Mouse (Mus musculus) MEL (cell line): ENCODE results near the gene Bcl7c. TPM values are rescaled to one million over a fixed set of nuclear protein-coding genes. Genes with fewer than 3 reads are reported as not detected.

Experiments used
- DNase-seq: peaks from one replicate; pipeline ENCODE4 v3.0.0; 2011; ENCODE audit warnings: low read depth, low spot score
- H3K27ac ChIP-seq: 2 replicates; pipeline ENCODE4 v1.5.1; 2012; ENCODE audit warnings: low read depth, mild to moderate bottlenecking, control low read depth, low read length, moderate library complexity; ENCODE audit not compliant: control insufficient read depth
- H3K27me3 ChIP-seq, 2 experiments: fragments of 150-350 bp in 1 of 2; sonication (generic) in 1 of 2; 2 replicates each; pipeline ENCODE4 v1.6.1; 2012; ENCODE audit warnings: low read length in 2 of 2, mild to moderate bottlenecking in 2 of 2, improper control_type of control experiment in 1 of 2, moderate library complexity in 1 of 2; ENCODE audit not compliant: insufficient read depth in 2 of 2, control insufficient read depth in 1 of 2
- H3K36me3 ChIP-seq, 2 experiments: 2 replicates each; pipeline ENCODE4 v1.6.1; 2012 to 2014; ENCODE audit warnings: low read length in 2 of 2, improper control_type of control experiment in 1 of 2, inconsistent platforms in 1 of 2, mild to moderate bottlenecking in 1 of 2; ENCODE audit not compliant: insufficient read depth in 2 of 2, control insufficient read depth in 1 of 2
- H3K4me1 ChIP-seq, 2 experiments: fragments of 150-350 bp in 1 of 2; sonication (generic) in 1 of 2; 2 replicates each; pipeline ENCODE4 v1.6.1; 2012; ENCODE audit warnings: low read length in 2 of 2, improper control_type of control experiment in 1 of 2, mild to moderate bottlenecking in 1 of 2; ENCODE audit not compliant: insufficient read depth in 2 of 2, control insufficient read depth in 1 of 2
- H3K4me3 ChIP-seq, 2 experiments: fragments of 150-350 bp in 1 of 2; sonication (generic) in 1 of 2; 2 replicates each; pipeline ENCODE4 v1.5.1; 2012; ENCODE audit warnings: low read depth in 2 of 2, low read length in 2 of 2, mild to moderate bottlenecking in 2 of 2, moderate library complexity in 2 of 2, control low read depth in 1 of 2, improper control_type of control experiment in 1 of 2; ENCODE audit not compliant: control insufficient read depth in 1 of 2, insufficient read depth in 1 of 2
- H3K79me2 ChIP-seq: 2 replicates; pipeline ENCODE4 v1.6.1; 2012; ENCODE audit warnings: mild to moderate bottlenecking, low read length, moderate library complexity; ENCODE audit not compliant: control insufficient read depth, poor library complexity, insufficient read depth
- H3K9ac ChIP-seq: 2 replicates; pipeline ENCODE4 v1.6.1; 2012; ENCODE audit warnings: low read depth, mild to moderate bottlenecking, control low read depth, low read length, moderate library complexity; ENCODE audit not compliant: control insufficient read depth, poor library complexity, severe bottlenecking
- H3K9me3 ChIP-seq: fragments of 150-350 bp; sonication (generic); replicated peaks from 2 replicates; pipeline ENCODE4 v1.6.1; 2012; ENCODE audit warnings: mild to moderate bottlenecking, low read length, improper control_type of control experiment, moderate library complexity; ENCODE audit not compliant: insufficient read depth
- CTCF ChIP-seq, 3 experiments: IDR thresholded peaks in 2 of 3; conservative IDR thresholded peaks in 1 of 3; 2 replicates each; pipeline ENCODE4 v1.5.1; 2011 to 2012; ENCODE audit warnings: low read length in 3 of 3, low read depth in 2 of 3, mild to moderate bottlenecking in 2 of 3, improper control_type of control experiment in 1 of 3, inconsistent platforms in 1 of 3, mixed read lengths in 1 of 3, moderate library complexity in 1 of 3; ENCODE audit not compliant: control insufficient read depth in 1 of 3, insufficient read depth in 1 of 3, poor library complexity in 1 of 3, severe bottlenecking in 1 of 3
- E2F4 ChIP-seq: IDR thresholded peaks from 2 replicates; pipeline ENCODE4 v1.6.1; 2011; ENCODE audit warnings: low read depth, low read length, improper control_type of control experiment, borderline replicate concordance
- ETS1 ChIP-seq: IDR thresholded peaks from 2 replicates; pipeline ENCODE4 v1.6.1; 2012; ENCODE audit warnings: low read depth, mild to moderate bottlenecking, inconsistent platforms, low read length, improper control_type of control experiment, moderate library complexity
- JUND ChIP-seq: IDR thresholded peaks from 2 replicates; pipeline ENCODE4 v1.6.1; 2011; ENCODE audit warnings: low read depth, mild to moderate bottlenecking, improper control_type of control experiment, low read length
- MAX ChIP-seq: IDR thresholded peaks from 2 replicates; pipeline ENCODE4 v1.6.1; 2011; ENCODE audit warnings: low read length, improper control_type of control experiment
- MYB ChIP-seq: IDR thresholded peaks from 2 replicates; pipeline ENCODE4 v1.6.1; 2011; ENCODE audit warnings: mild to moderate bottlenecking, low read depth, low read length, improper control_type of control experiment
- NRF1 ChIP-seq: IDR thresholded peaks from 2 replicates; pipeline ENCODE4 v1.6.1; 2014; ENCODE audit warnings: low read depth, mild to moderate bottlenecking, inconsistent platforms, low read length, improper control_type of control experiment, moderate library complexity; ENCODE audit not compliant: poor library complexity, insufficient read depth, severe bottlenecking
- RAD21 ChIP-seq: IDR thresholded peaks from 2 replicates; pipeline ENCODE4 v1.6.1; 2011; ENCODE audit warnings: mild to moderate bottlenecking, low read depth, low read length, improper control_type of control experiment
- SIN3A ChIP-seq: IDR thresholded peaks from 2 replicates; pipeline ENCODE4 v1.6.1; 2012; ENCODE audit warnings: low read length, improper control_type of control experiment, inconsistent platforms
- TAL1 ChIP-seq: IDR thresholded peaks from 2 replicates; pipeline ENCODE4 v1.6.1; 2012; ENCODE audit warnings: mild to moderate bottlenecking, inconsistent platforms, low read length, moderate library complexity, mixed read lengths
- TBP ChIP-seq: IDR thresholded peaks from 2 replicates; pipeline ENCODE4 v1.8.0; 2011; ENCODE audit warnings: low read depth, low read length, improper control_type of control experiment
- TCF12 ChIP-seq: IDR thresholded peaks from 2 replicates; pipeline ENCODE4 v1.6.1; 2014; ENCODE audit warnings: low read depth, mild to moderate bottlenecking, inconsistent platforms, low read length, improper control_type of control experiment, moderate library complexity
- ZC3H11A ChIP-seq: IDR thresholded peaks from 2 replicates; pipeline ENCODE4 v1.6.1; 2012; ENCODE audit warnings: low read depth, mild to moderate bottlenecking, inconsistent platforms, low read length, improper control_type of control experiment
- ZKSCAN1 ChIP-seq: IDR thresholded peaks from 2 replicates; pipeline ENCODE4 v1.6.1; 2012; ENCODE audit warnings: low read depth, mild to moderate bottlenecking, inconsistent platforms, low read length, improper control_type of control experiment, moderate library complexity
- ZMIZ1 ChIP-seq: IDR thresholded peaks from 2 replicates; pipeline ENCODE4 v1.6.1; 2012; ENCODE audit warnings: low read depth, mild to moderate bottlenecking, inconsistent platforms, low read length, improper control_type of control experiment, moderate library complexity
- polyA plus RNA-seq, 2 experiments: library from polyadenylated mRNA; stranded (reverse) in 1 of 2; unstranded in 1 of 2; fragments of >175 nt in 1 of 2; fragments of >200 nt in 1 of 2; gene quantifications; 2 replicates each; pipeline versions ENCODE4 v1.2.1 to v1.2.4; 2012; ENCODE audit warnings: low replicate concordance in 2 of 2, low read depth in 1 of 2; ENCODE audit not compliant: insufficient read length in 2 of 2, insufficient read depth in 1 of 2, missing spikeins in 1 of 2
- total RNA-seq: library from RNA; depleted of rRNA; stranded (reverse); fragments of 300-350 nt; gene quantifications from 2 replicates; pipeline ENCODE4 v1.2.3, GENCODE M21; 2012

Bcl7c gene
- total and polyA plus RNA-seq, 3 experiments = 72.4 to 98.4 TPM; not detected in 1

DNA sequence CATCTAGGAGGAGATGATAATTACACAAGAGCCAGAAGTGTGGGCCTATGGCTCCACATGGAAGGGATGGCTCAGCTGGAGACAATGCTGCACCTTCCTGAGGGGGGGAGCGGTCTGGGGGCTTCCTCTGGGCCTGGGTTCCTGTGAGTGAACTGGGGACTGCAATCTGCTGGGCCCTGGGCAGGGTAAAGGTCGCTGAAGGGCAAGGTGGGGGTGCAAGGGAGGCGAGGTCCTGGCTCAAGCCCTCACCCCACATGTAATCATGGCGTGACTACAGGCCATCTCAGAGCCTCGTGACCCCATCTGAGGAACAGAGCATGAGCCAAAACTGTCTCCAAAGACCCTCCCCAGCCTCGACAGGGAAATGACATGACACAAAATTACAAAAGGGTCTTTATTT lies 4.1 kb downstream of the Bcl7c start:
- H3K9ac ChIP-seq = no peak overlapping the region
- peaks cover 0 to 9% of the 10 kb centered on the region in 2 experiments; a peak in 2 of 4 replicates for H3K36me3 ChIP-seq
- no peaks in the 10 kb centered on the region for H3K27me3 ChIP-seq
- DNase-seq = no peak
- H3K4me3 ChIP-seq = no peak overlapping the region
- TF ChIP-seq ZMIZ1 (no peak), SIN3A (no peak), TBP (no peak), CTCF (IDR thresholded peaks at IDR 0.05 in 2 of 3, conservative IDR thresholded peaks at IDR 0.05 in 1 of 3; ENCODE audit: control insufficient read depth in 1 of 3, insufficient read depth in 1 of 3, low read depth in 2 of 3, low read length in 3 of 3, poor library complexity in 1 of 3, severe bottlenecking in 1 of 3) (no peak), ZC3H11A (no peak), NRF1 (no peak), ZKSCAN1 (no peak)
- H3K4me1 ChIP-seq = peaks cover 11 to 16% of the 10 kb centered on the region in 2 experiments
- no peaks in the 10 kb centered on the region for H3K9me3 ChIP-seq
- H3K79me2 ChIP-seq = peaks cover 5% of the 10 kb centered on the region
- H3K27ac ChIP-seq = no peak overlapping the region

DNA sequence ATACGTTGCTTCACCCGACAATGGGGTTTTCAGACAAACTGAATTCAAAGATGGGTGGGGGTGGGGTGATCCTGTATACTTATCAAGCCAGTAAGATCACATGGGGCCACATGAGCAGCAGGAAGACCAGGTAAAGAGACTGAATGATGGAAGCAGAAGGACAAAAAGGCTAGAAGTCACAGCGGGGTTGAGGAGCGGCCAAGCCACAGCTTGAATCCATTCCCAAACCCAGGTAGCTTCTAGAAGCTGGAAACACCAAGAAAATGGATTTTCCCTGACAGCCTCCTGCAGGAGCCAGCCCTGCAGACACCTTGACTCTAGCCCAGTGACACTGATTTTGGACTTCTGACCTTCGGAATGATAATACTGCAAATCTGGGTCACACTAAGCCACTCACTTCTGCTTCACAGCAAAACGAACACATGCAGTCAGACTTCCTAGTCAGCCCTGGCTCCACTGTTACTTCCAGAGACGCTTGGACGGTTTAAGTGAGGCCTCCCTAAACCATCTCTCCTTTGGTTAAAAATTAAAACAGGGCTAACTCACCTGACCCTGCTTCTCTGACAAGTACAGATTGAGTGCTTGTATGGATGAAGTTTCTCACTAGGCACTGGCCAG lies 5.1 kb downstream of the Bcl7c start:
- Histone ChIP-seq H3K4me1 (peaks cover 11 to 14% of the 10 kb centered on the region in 2 experiments), H3K27me3 (no peaks in the 10 kb centered on the region), H3K9ac (no peak overlapping the region), H3K4me3 (no peak overlapping the region), H3K79me2 (peaks cover 5% of the 10 kb centered on the region), H3K36me3 (peaks cover 0 to 9% of the 10 kb centered on the region in 2 experiments; a peak in 2 of 4 replicates), H3K9me3 (no peaks in the 10 kb centered on the region), H3K27ac (no peak overlapping the region)
- no peak for DNase-seq
- TF ChIP-seq TAL1 (no peak), JUND (no peak), TCF12 (no peak), ETS1 (no peak), E2F4 (no peak), MAX (no peak), RAD21 (no peak), MYB (no peak)
